Mouse (Mus musculus) erythroblast, embryonic 14.5 days (primary cell): ENCODE data around the gene Aktip.

ENCODE experiments used
- GATA1 ChIP-seq: IDR thresholded peaks from 2 replicates; pipeline ENCODE4 v1.6.1; 2012; ENCODE audit warnings: low read length, inconsistent platforms, mixed read lengths
- TAL1 ChIP-seq: IDR thresholded peaks from 3 replicates; pipeline ENCODE4 v1.6.1; 2012; ENCODE audit warnings: low read length, inconsistent platforms, mixed read lengths

- TF ChIP-seq GATA1 (no peak), TAL1 (no peak)
These were observed 2.5 kb downstream of the Aktip start for GRCm38 (mm10) chr8:91197233-91197632.
